In genomic region chr5:151188659-151189058, GRCm38 (mm10) we compare ENCODE assay signal across 13 mouse cellular contexts. TPM values are rescaled to one million over a fixed set of nuclear protein-coding genes. Genes with fewer than 3 reads are reported as not detected.
DNase-seq lines count a peak whose midpoint lies in the region; ATAC-seq and TF ChIP-seq lines count a peak whose summit lies in the region.
"Had no signal": no experiment of that assay in that cellular context is flagged by ENCODE, and none has a peak within 500 bp of the region (broad histone marks: within the 10 kb centered on the region; RNA-seq: fewer than 3 reads in every experiment).

No protein-coding gene starts in this region.

- H3K4me1 ChIP-seq in heart, embryonic 12.5 days (replicated peaks): peaks cover 17% of the 10 kb centered on the region; the same call in 1 of the 2 replicates
- peaks cover 17% of the 10 kb centered on the region for H3K4me1 ChIP-seq in neural tube, embryonic 13.5 days (replicated peaks)
- peaks cover 7% of the 10 kb centered on the region; the same call in 1 of the 2 replicates for H3K4me1 ChIP-seq in midbrain, embryonic 16.5 days (ENCODE audit: control insufficient read depth, insufficient read depth, low read length)
- no peaks in the 10 kb centered on the region for H3K4me1 ChIP-seq in midbrain, postnatal 0 days (ENCODE audit: insufficient read depth, low read length)

- 68% methylated on average over 6 of the region's 6 CpGs for WGBS in heart, embryonic 12.5 days
- WGBS in neural tube, embryonic 13.5 days: 77% methylated on average over 6 of the region's 6 CpGs
- 81% methylated on average over 6 of the region's 6 CpGs for WGBS in midbrain, embryonic 16.5 days
- WGBS in midbrain, postnatal 0 days: 80% methylated on average over 6 of the region's 6 CpGs

- peak; percentile 94 for DNase-seq in heart, adult 11 months
- peak; percentile 42 for DNase-seq in kidney, adult 9 months
- no peak for DNase-seq in kidney, postnatal 25 days
- DNase-seq in neural tube, embryonic 10.5 days (ENCODE audit: extremely low spot score, low spot score): no peak
- DNase-seq in midbrain, postnatal 0 days (ENCODE audit: low spot score): no peak
- DNase-seq: adrenal gland, adult 8-10 months; forebrain, postnatal 0 days; layer of hippocampus, adult 9-11 months; right cerebral cortex, adult 18-20 months; thymus, postnatal 4 days had no signal

- no peak for ATAC-seq in heart, embryonic 12.5 days (ENCODE audit: insufficient number of reproducible peaks, low FRiP score)
- no peak for ATAC-seq in neural tube, embryonic 13.5 days (ENCODE audit: low read depth)
- ATAC-seq in midbrain, embryonic 16.5 days: no peak
- ATAC-seq in midbrain, postnatal 0 days (ENCODE audit: low FRiP score): no peak
- ATAC-seq: forebrain, postnatal 0 days had no signal

- no peak for TF ChIP-seq CTCF in midbrain, postnatal 0 days (IDR thresholded peaks at IDR 0.05)

- 0 out of 2 replicates have a peak, but pooled peaks cover 3% of the 10 kb centered on the region for H3K27me3 ChIP-seq in heart, embryonic 12.5 days (replicated peaks)
- H3K27me3 ChIP-seq in neural tube, embryonic 13.5 days: peaks cover 9% of the 10 kb centered on the region; the same call in 1 of the 2 replicates
- H3K27me3 ChIP-seq in midbrain, embryonic 16.5 days (ENCODE audit: control insufficient read depth, insufficient read depth, low read depth, low read length): no peaks in the 10 kb centered on the region; the same call in 1 of the 2 replicates
- no peaks in the 10 kb centered on the region for H3K27me3 ChIP-seq in midbrain, postnatal 0 days (ENCODE audit: insufficient read depth, low read length)

- H3K9me3 ChIP-seq in heart, embryonic 12.5 days (replicated peaks): no peaks in the 10 kb centered on the region
- no peaks in the 10 kb centered on the region for H3K9me3 ChIP-seq in neural tube, embryonic 13.5 days
- H3K9me3 ChIP-seq in midbrain, embryonic 16.5 days (replicated peaks; ENCODE audit: control insufficient read depth, low read length, poor library complexity, severe bottlenecking): no peaks in the 10 kb centered on the region
- no peaks in the 10 kb centered on the region for H3K9me3 ChIP-seq in midbrain, postnatal 0 days (ENCODE audit: low read length)

- H3K4me3 ChIP-seq in heart, embryonic 12.5 days: no peak overlapping the region
- peak overlapping the region; percentile 46 for H3K4me3 ChIP-seq in neural tube, embryonic 13.5 days
- no peak overlapping the region for H3K4me3 ChIP-seq in midbrain, embryonic 16.5 days (ENCODE audit: low read depth, low read length)
- H3K4me3 ChIP-seq in midbrain, postnatal 0 days (ENCODE audit: low read depth, low read length): no peak overlapping the region

- no peak overlapping the region for H3K4me2 ChIP-seq in heart, embryonic 12.5 days
- H3K4me2 ChIP-seq in neural tube, embryonic 13.5 days: peak overlapping the region; percentile 75
- no peak overlapping the region for H3K4me2 ChIP-seq in midbrain, embryonic 16.5 days (ENCODE audit: low read length)
- H3K4me2 ChIP-seq in midbrain, postnatal 0 days (ENCODE audit: low read depth, low read length, poor library complexity, severe bottlenecking): no peak overlapping the region

- no peak overlapping the region for H3K9ac ChIP-seq in heart, embryonic 12.5 days
- H3K9ac ChIP-seq in neural tube, embryonic 13.5 days: no peak overlapping the region
- H3K9ac ChIP-seq in midbrain, embryonic 16.5 days (ENCODE audit: low read depth, low read length): no peak overlapping the region
- H3K9ac ChIP-seq in midbrain, postnatal 0 days (replicated peaks; ENCODE audit: low read length, poor library complexity, severe bottlenecking): no peak overlapping the region
- H3K9ac ChIP-seq: forebrain, postnatal 0 days had no signal

- no peak overlapping the region for H3K27ac ChIP-seq in heart, embryonic 12.5 days (ENCODE audit: poor library complexity, severe bottlenecking)
- no peak overlapping the region for H3K27ac ChIP-seq in neural tube, embryonic 13.5 days (replicated peaks)
- H3K27ac ChIP-seq in midbrain, embryonic 16.5 days (ENCODE audit: low read length): no peak overlapping the region
- no peak overlapping the region for H3K27ac ChIP-seq in midbrain, postnatal 0 days (ENCODE audit: low read depth, low read length)

- no peaks in the 10 kb centered on the region for H3K36me3 ChIP-seq in heart, embryonic 12.5 days
- H3K36me3 ChIP-seq in neural tube, embryonic 13.5 days: no peaks in the 10 kb centered on the region
- H3K36me3 ChIP-seq in midbrain, embryonic 16.5 days (ENCODE audit: control insufficient read depth, insufficient read depth, low read length): no peaks in the 10 kb centered on the region
- H3K36me3 ChIP-seq in midbrain, postnatal 0 days (ENCODE audit: insufficient read depth, low read length): no peaks in the 10 kb centered on the region

RNA-seq across cellular contexts. Expression of gene Stard13, which starts 45.0 kb away (rescaled TPM):
- polyA plus RNA-seq in heart, embryonic 12.5 days (2016; fragmentation: Nextera tagmentation; extraction: Ambion mirVana): 3.2 and 4.1 TPM in 2 replicates
- polyA plus RNA-seq in neural tube, embryonic 13.5 days (2015; fragmentation: Nextera tagmentation; extraction: Ambion mirVana): 8.5 and 10.0 TPM in 2 replicates
- 3.6 and 5.2 TPM in 2 replicates for polyA plus RNA-seq in midbrain, embryonic 16.5 days (2015; fragmentation: Nextera tagmentation; extraction: Ambion mirVana)
- 10.5 and 27.2 TPM in 2 replicates for total RNA-seq in midbrain, postnatal 0 days (2014; rRNA removed)
- 2.1 and 2.4 TPM in 2 replicates for polyA plus RNA-seq in midbrain, postnatal 0 days (2015; fragmentation: Nextera tagmentation; extraction: Ambion mirVana)

Comparison
In these comparisons a context has a peak if more than half of its experiments do, and no peak if none do; other contexts are left out.
1. DNase-seq: peak in heart, adult 11 months (single experiment) and kidney, adult 9 months (single experiment); none in kidney, postnatal 25 days (0 of 2), neural tube, embryonic 10.5 days (single experiment) and midbrain, postnatal 0 days (single experiment).